Mouse (Mus musculus) limb, embryonic 15.5 days (tissue): ENCODE data around the gene Cd22. TPM values are rescaled to one million over a fixed set of nuclear protein-coding genes. Genes with fewer than 3 reads are reported as not detected.

Source experiments
- polyA plus RNA-seq: library from polyadenylated mRNA; unstranded; fragments of >200 nt; fragmentation: Nextera tagmentation; extraction: Ambion mirVana; gene quantifications from 2 replicates; pipeline ENCODE4 v1.2.1, GENCODE M21; 2015

Gene Cd22
- polyA plus RNA-seq, 1 experiment from 2014 or later, result 0.04 TPM

Other genes with a start within 250 kb of the Cd22 start
- gene Etv2, start 244.5 kb downstream of the Cd22 start, polyA plus RNA-seq, result not detected in 2 replicates
- 104 and 114 TPM in 2 replicates for gene Rbm42, start 230.0 kb downstream of the Cd22 start, polyA plus RNA-seq
- gene Haus5, start 215.3 kb downstream of the Cd22 start, polyA plus RNA-seq, result 33.6 and 34.4 TPM in 2 replicates
- gene Pmis2, start 208.7 kb downstream of the Cd22 start, polyA plus RNA-seq, result not detected in 2 replicates
- gene 2200002J24Rik, start 181.4 kb downstream of the Cd22 start, polyA plus RNA-seq, result 1.1 and 1.4 TPM in 2 replicates
- gene Atp4a, start 168.1 kb downstream of the Cd22 start, polyA plus RNA-seq, result 0.19 and 0.99 TPM in 2 replicates
- gene Tmem147, start 150.8 kb downstream of the Cd22 start, polyA plus RNA-seq, result 197 and 199 TPM in 2 replicates
- gene Gapdhs, start 136.7 kb downstream of the Cd22 start, polyA plus RNA-seq, result 0.52 and 0.66 TPM in 2 replicates
- 293 and 299 TPM in 2 replicates for gene Sbsn, start 128.9 kb downstream of the Cd22 start, polyA plus RNA-seq
- 913 and 939 TPM in 2 replicates for gene Dmkn, start 116.6 kb downstream of the Cd22 start, polyA plus RNA-seq
- gene Krtdap, start 92.4 kb downstream of the Cd22 start, polyA plus RNA-seq, result 3,274 and 3,770 TPM in 2 replicates
- 0.27 TPM in 1 of 2 replicates, not detected in the other for gene Ffar2, start 56.6 kb downstream of the Cd22 start, polyA plus RNA-seq
- gene Ffar3, start 24.2 kb downstream of the Cd22 start, polyA plus RNA-seq, result not detected in 2 replicates
- gene Ffar1, start 18.8 kb downstream of the Cd22 start, polyA plus RNA-seq, result not detected in 2 replicates
- 1.3 and 1.4 TPM in 2 replicates for gene Mag, start 34.5 kb upstream of the Cd22 start, polyA plus RNA-seq
- gene Hamp2, start 44.3 kb upstream of the Cd22 start, polyA plus RNA-seq, result not detected in 2 replicates
- not detected in 2 replicates for gene Hamp, start 63.7 kb upstream of the Cd22 start, polyA plus RNA-seq
- gene Usf2, start 76.5 kb upstream of the Cd22 start, polyA plus RNA-seq, result 22.3 and 23.4 TPM in 2 replicates
- gene Lsr, start 93.1 kb upstream of the Cd22 start, polyA plus RNA-seq, result 37.1 and 39.5 TPM in 2 replicates
- 2.4 and 2.7 TPM in 2 replicates for gene Fam187b, start 93.4 kb upstream of the Cd22 start, polyA plus RNA-seq
- gene Fxyd5, start 162.1 kb upstream of the Cd22 start, polyA plus RNA-seq, result 42.3 and 52.6 TPM in 2 replicates
- gene Fxyd7, start 171.1 kb upstream of the Cd22 start, polyA plus RNA-seq, result 13.1 and 19.0 TPM in 2 replicates
- gene Fxyd1, start 176.9 kb upstream of the Cd22 start, polyA plus RNA-seq, result 107 and 155 TPM in 2 replicates
- gene Lgi4, start 179.0 kb upstream of the Cd22 start, polyA plus RNA-seq, result 0.58 and 0.88 TPM in 2 replicates
- 76.1 and 91.8 TPM in 2 replicates for gene Fxyd3, start 196.4 kb upstream of the Cd22 start, polyA plus RNA-seq
- 2.4 and 3.4 TPM in 2 replicates for gene Hpn, start 234.9 kb upstream of the Cd22 start, polyA plus RNA-seq
- gene Scn1b, start 246.7 kb upstream of the Cd22 start, polyA plus RNA-seq, result 4.7 and 5.7 TPM in 2 replicates